Mouse (Mus musculus) kidney, adult 2 months (tissue): ENCODE results near the gene Zc3h4. TPM values are rescaled to one million over a fixed set of nuclear protein-coding genes. Genes with fewer than 3 reads are reported as not detected.

Source experiments
- DNase-seq: peaks from one replicate; pipeline ENCODE4 v3.0.0; 2021
- H3K27ac ChIP-seq: fragments of 200-500 bp; 2 replicates; pipeline ENCODE4 v1.5.1; 2012; ENCODE audit warnings: low read depth, low read length, control low read depth, inconsistent platforms; ENCODE audit not compliant: insufficient read depth
- H3K27me3 ChIP-seq: fragments of 200-500 bp; replicated peaks from 2 replicates; pipeline ENCODE4 v1.6.1; 2012; ENCODE audit warnings: mild to moderate bottlenecking, moderate library complexity, low read length, inconsistent platforms; ENCODE audit not compliant: control insufficient read depth, insufficient read depth
- H3K36me3 ChIP-seq: fragments of 200-500 bp; 2 replicates; pipeline ENCODE4 v1.6.1; 2012; ENCODE audit warnings: mild to moderate bottlenecking, moderate library complexity, low read length, inconsistent platforms; ENCODE audit not compliant: control insufficient read depth, insufficient read depth
- H3K4me1 ChIP-seq: fragments of 200-500 bp; 2 replicates; pipeline ENCODE4 v1.6.1; 2011; ENCODE audit warnings: low read length; ENCODE audit not compliant: control insufficient read depth, insufficient read depth
- H3K4me3 ChIP-seq: fragments of 200-500 bp; 2 replicates; pipeline ENCODE4 v1.5.1; 2011; ENCODE audit warnings: mild to moderate bottlenecking, low read depth, low read length, control low read depth; ENCODE audit not compliant: insufficient read depth
- CTCF ChIP-seq: fragments of 200-500 bp; conservative IDR thresholded peaks from 2 replicates; pipeline ENCODE4 v1.5.1; 2011; ENCODE audit warnings: low read depth, mild to moderate bottlenecking, control low read depth, low read length, moderate library complexity, mixed read lengths; ENCODE audit not compliant: insufficient read depth, insufficient read length
- POLR2A ChIP-seq: fragments of 200-500 bp; IDR thresholded peaks from one replicate; pipeline ENCODE4 v1.6.1; 2011; ENCODE audit warnings: low read depth, low read length, control low read depth
- WGBS: fragments of 180-500 bp; shearing (Covaris S2); methylation state at CpG from one replicate; pipeline ENCODE4 v1.1.7; 2018; 5-methylcytosine and 5-hydroxymethylcytosine counted together
- polyA plus RNA-seq: library from polyadenylated mRNA; depleted of rRNA; stranded (reverse); fragments of >200 nt; gene quantifications from 2 replicates; pipeline ENCODE4 v1.2.3, GENCODE M21; 2012; rRNA removed

Gene Zc3h4
- polyA plus RNA-seq, 1 experiment: 23.9 TPM

GRCm38 (mm10) chr7:16473847-16474246 is 73.1 kb downstream of the Zc3h4 start:
- H3K27me3 ChIP-seq: peaks cover 5% of the 10 kb centered on the region
- WGBS: 53% methylated on average over 8 of the region's 8 CpGs

GRCm38 (mm10) chr7:16474445-16474844 is 73.7 kb downstream of the Zc3h4 start:
- peak; percentile 24 for DNase-seq
- Histone ChIP-seq H3K36me3 (no peaks in the 10 kb centered on the region), H3K4me3 (no peak overlapping the region), H3K27ac (no peak overlapping the region), H3K27me3 (peaks cover 5% of the 10 kb centered on the region), H3K4me1 (no peaks in the 10 kb centered on the region)
- WGBS: 7% methylated on average over 33 of the region's 33 CpGs
- no peak for TF ChIP-seq CTCF
- no peak for TF ChIP-seq POLR2A

More at GRCm38 (mm10) chr7:16473847-16474246, 73.1 kb downstream of the Zc3h4 start:
- Histone ChIP-seq H3K36me3 (no peaks in the 10 kb centered on the region), H3K27ac (no peak overlapping the region), H3K4me3 (no peak overlapping the region), H3K4me1 (no peaks in the 10 kb centered on the region)
- DNase-seq: no peak
- no peak for TF ChIP-seq POLR2A
- TF ChIP-seq CTCF: no peak

- H3K4me3 ChIP-seq: no peak overlapping the region
- no peaks in the 10 kb centered on the region for H3K4me1 ChIP-seq
These were observed 74.6 kb downstream of the Zc3h4 start for GRCm38 (mm10) chr7:16475321-16475720.

GRCm38 (mm10) chr7:16475764-16476599 is 75.3 kb downstream of the Zc3h4 start:
- DNase-seq: no peak

More at GRCm38 (mm10) chr7:16475321-16475720, 74.6 kb downstream of the Zc3h4 start:
- peaks cover 5% of the 10 kb centered on the region for H3K27me3 ChIP-seq
- 3% methylated on average over 23 of the region's 23 CpGs for WGBS
- TF ChIP-seq POLR2A: no peak
- H3K36me3 ChIP-seq: no peaks in the 10 kb centered on the region
- H3K27ac ChIP-seq: no peak overlapping the region
- no peak for DNase-seq

GRCm38 (mm10) chr7:16476600-16476989 is 75.9 kb downstream of the Zc3h4 start:
- TF ChIP-seq CTCF (no peak), POLR2A (no peak)
- Histone ChIP-seq H3K4me1 (no peaks in the 10 kb centered on the region), H3K4me3 (no peak overlapping the region), H3K27me3 (peaks cover 5% of the 10 kb centered on the region), H3K36me3 (no peaks in the 10 kb centered on the region), H3K27ac (no peak overlapping the region)
- DNase-seq: peak; percentile 17
- WGBS: 3% methylated on average over 34 of the region's 34 CpGs

More at GRCm38 (mm10) chr7:16475764-16476599, 75.3 kb downstream of the Zc3h4 start:
- Histone ChIP-seq H3K27me3 (peaks cover 5% of the 10 kb centered on the region), H3K4me3 (no peak overlapping the region), H3K4me1 (no peaks in the 10 kb centered on the region), H3K36me3 (no peaks in the 10 kb centered on the region), H3K27ac (no peak overlapping the region)
- no peak for TF ChIP-seq CTCF
- no peak for TF ChIP-seq POLR2A
- 2% methylated on average over 59 of the region's 59 CpGs for WGBS

GRCm38 (mm10) chr7:16477628-16478027 is 76.9 kb downstream of the Zc3h4 start, which contains the start of gene Npas1:
TSS of gene Npas1 (minus strand) at chr7:16477728.
- no peaks in the 10 kb centered on the region for H3K36me3 ChIP-seq
- peaks cover 5% of the 10 kb centered on the region for H3K27me3 ChIP-seq
- no peak for DNase-seq
- no peaks in the 10 kb centered on the region for H3K4me1 ChIP-seq
- no peak within 1 kb of the TSS for H3K4me3 ChIP-seq
- 93% methylated on average over 8 of the region's 8 CpGs for WGBS
- no peak for TF ChIP-seq CTCF
- TF ChIP-seq POLR2A: no peak
- no peak within 1 kb of the TSS for H3K27ac ChIP-seq

Other genes starting within 250 kb of the Zc3h4 start
- 3.8 and 6.6 TPM in 2 replicates for gene Meis3, start 225.8 kb upstream of the Zc3h4 start, polyA plus RNA-seq
- 22.7 and 28.9 TPM in 2 replicates for gene Dhx34, start 178.9 kb upstream of the Zc3h4 start, polyA plus RNA-seq
- gene C5ar2, start 156.8 kb upstream of the Zc3h4 start, polyA plus RNA-seq: 0.34 and 0.39 TPM in 2 replicates
- 3.4 and 4.2 TPM in 2 replicates for gene C5ar1, start 141.4 kb upstream of the Zc3h4 start, polyA plus RNA-seq
- 23.1 and 30.7 TPM in 2 replicates for gene Inafm1, start 127.3 kb upstream of the Zc3h4 start, polyA plus RNA-seq
- gene Ccdc9, start 114.1 kb upstream of the Zc3h4 start, polyA plus RNA-seq: 23.3 and 24.3 TPM in 2 replicates
- gene Bbc3, start 92.5 kb upstream of the Zc3h4 start, polyA plus RNA-seq: 5.1 and 5.2 TPM in 2 replicates
- gene Sae1, start 13.1 kb upstream of the Zc3h4 start, polyA plus RNA-seq: 23.0 and 29.2 TPM in 2 replicates
- gene Tmem160, start 51.9 kb downstream of the Zc3h4 start, polyA plus RNA-seq: 112 and 125 TPM in 2 replicates
- not detected in 2 replicates for gene Npas1, start 76.8 kb downstream of the Zc3h4 start, polyA plus RNA-seq
- 25.7 and 28.6 TPM in 2 replicates for gene Arhgap35, start 214.1 kb downstream of the Zc3h4 start, polyA plus RNA-seq